Mouse (Mus musculus): ENCODE results near the gene Zfp771.
A peak's percentile ranks its signal among the peaks of the same experiment; 100 is the strongest.

Zfp771 gene

DNA sequence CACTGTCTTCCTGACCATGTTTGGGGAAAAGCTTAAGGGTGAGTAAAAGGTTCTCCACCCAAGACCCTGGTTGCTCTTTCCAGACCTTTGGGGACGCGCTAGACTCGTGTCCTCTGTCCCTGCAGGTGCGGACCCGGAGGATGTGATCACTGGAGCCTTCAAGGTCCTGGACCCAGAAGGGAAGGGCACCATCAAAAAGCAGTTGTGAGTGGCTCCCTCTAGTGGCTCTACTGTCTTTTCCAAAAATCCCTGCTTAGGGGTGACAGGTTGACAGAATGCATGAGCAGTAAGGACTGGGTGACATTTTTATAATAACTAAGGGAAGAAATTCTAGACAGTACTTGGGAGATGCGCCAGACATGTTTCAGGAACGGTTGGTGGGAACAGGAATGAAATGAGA, 30.6 kb upstream of the Zfp771 start:
- Histone ChIP-seq H3K27me3 (ENCODE audit: control insufficient read depth, insufficient read depth, low read length, poor library complexity, severe bottlenecking) (no peaks in the 10 kb centered on the region), H3K36me3 (ENCODE audit: control insufficient read depth, insufficient read depth, low read length, poor library complexity, severe bottlenecking) (no peaks in the 10 kb centered on the region; the same call in 1 of the 2 replicates)
- peak; percentile 69 for DNase-seq (ENCODE audit: low read depth, low spot score)

DNA sequence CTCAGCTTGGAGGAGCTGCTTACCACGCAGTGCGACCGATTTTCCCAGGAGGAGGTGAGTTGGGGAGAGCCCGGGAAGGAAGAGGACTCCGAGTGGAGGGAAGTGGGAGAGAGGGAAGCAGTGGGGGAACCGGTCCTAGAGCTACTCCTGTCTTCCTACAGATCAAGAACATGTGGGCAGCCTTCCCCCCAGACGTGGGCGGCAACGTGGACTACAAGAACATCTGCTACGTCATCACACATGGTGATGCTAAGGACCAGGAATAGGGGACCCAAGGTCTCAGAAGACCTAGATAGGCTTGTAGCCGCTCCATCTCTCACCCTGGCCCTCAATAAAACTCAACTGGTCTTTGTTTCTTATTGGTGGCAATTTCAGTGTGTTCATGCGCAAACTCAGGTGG, 30.1 kb upstream of the Zfp771 start:
- DNase-seq (ENCODE audit: low read depth, low spot score), result no peak
- H3K27me3 ChIP-seq (ENCODE audit: control insufficient read depth, insufficient read depth, low read length, poor library complexity, severe bottlenecking), result no peaks in the 10 kb centered on the region
- H3K36me3 ChIP-seq (ENCODE audit: control insufficient read depth, insufficient read depth, low read length, poor library complexity, severe bottlenecking), result no peaks in the 10 kb centered on the region; the same call in 1 of the 2 replicates

DNA sequence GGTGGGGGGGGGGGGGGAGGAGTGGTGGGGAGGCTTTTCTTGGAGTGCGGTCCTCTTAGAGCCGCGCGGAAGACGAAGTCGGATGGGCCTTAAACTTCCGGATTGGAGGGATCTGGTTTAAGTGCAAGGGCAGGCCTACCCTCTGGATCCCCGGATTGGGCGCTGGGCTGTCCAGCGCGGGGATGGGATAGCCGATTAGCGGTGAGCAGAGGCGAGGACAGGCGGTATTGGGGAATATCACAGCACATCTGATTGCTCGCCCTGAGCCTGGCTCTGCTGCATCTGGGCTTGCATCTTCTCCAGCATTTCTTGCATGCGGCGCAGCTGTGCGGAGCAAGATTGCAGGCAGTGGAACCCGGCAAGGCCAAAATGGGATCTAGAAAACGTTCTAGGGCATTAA, 29.6 kb upstream of the Zfp771 start:
- no peak for DNase-seq (ENCODE audit: low read depth, low spot score)
- no peaks in the 10 kb centered on the region; the same call in 1 of the 2 replicates for H3K36me3 ChIP-seq (ENCODE audit: control insufficient read depth, insufficient read depth, low read length, poor library complexity, severe bottlenecking)
- no peaks in the 10 kb centered on the region for H3K27me3 ChIP-seq (ENCODE audit: control insufficient read depth, insufficient read depth, low read length, poor library complexity, severe bottlenecking)

DNA sequence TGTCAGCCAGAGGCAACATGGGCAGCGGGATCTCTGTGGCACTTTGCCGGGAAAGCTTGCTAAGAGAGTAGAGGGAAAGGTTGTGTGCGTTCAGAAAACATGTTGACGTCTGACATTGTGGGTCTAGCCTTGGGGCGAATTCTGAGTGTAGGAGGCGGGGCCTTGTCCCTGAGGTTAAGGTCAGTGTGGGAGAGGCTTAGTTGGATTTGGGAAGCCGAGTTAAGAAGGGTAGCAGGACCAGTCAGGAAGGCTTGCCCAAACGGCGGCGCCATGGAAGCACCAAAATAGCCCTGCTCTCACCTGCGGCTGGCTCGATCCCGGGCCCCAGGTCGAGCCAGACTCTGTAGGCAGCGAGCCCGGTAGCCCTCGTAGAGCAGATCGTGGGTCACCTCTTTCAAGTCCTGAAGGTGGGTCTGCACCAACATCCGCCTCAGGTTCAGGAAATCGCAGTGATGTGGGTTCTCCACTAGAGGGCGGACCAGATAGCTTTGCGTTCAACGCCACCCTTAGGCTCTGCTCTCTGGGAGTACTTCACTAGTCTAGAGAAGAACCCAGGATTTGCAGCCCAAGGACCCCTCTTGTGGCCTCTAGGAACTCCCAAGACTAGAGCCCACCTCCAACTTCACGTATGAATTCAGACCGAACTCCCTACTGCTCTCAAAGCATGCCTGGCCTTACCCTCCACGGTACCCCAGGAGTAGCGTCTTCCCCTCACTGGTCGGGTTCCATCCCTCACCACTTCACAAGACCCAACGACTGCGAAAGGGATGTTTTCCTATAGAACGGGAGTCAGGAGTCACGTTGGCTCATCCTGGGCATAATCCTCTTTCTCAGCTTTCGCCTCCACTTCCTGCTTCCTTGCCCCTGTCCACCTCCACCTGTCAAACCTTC, 28.8 kb upstream of the Zfp771 start:
- Histone ChIP-seq H3K36me3 (ENCODE audit: control insufficient read depth, insufficient read depth, low read length, poor library complexity, severe bottlenecking) (no peaks in the 10 kb centered on the region; the same call in 1 of the 2 replicates), H3K27me3 (ENCODE audit: control insufficient read depth, insufficient read depth, low read length, poor library complexity, severe bottlenecking) (no peaks in the 10 kb centered on the region)
- DNase-seq (ENCODE audit: low read depth, low spot score), result peak; percentile 83

DNA sequence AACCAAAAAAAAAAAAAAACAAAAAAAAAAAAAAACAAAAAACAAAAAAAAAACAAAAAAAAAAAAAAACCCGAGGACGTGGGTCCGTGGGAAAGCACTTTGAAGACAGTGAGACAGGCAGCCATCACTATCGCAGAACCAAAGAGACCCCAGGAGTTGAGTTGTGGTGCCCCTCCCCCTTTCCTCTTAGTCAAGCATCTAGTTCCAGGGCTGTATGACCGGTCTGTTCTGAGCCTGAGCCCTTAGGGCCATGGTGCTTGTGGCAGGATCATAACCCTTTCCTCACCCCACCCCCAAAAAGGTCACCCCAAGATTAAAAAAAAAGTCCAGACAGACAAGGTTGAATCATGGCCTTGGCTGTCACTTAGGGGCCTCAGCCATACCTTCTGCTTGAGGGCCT, 27.8 kb upstream of the Zfp771 start:
- no peak for DNase-seq (ENCODE audit: low read depth, low spot score)
- Histone ChIP-seq H3K36me3 (ENCODE audit: control insufficient read depth, insufficient read depth, low read length, poor library complexity, severe bottlenecking) (no peaks in the 10 kb centered on the region; the same call in 1 of the 2 replicates), H3K27me3 (ENCODE audit: control insufficient read depth, insufficient read depth, low read length, poor library complexity, severe bottlenecking) (no peaks in the 10 kb centered on the region)

DNA sequence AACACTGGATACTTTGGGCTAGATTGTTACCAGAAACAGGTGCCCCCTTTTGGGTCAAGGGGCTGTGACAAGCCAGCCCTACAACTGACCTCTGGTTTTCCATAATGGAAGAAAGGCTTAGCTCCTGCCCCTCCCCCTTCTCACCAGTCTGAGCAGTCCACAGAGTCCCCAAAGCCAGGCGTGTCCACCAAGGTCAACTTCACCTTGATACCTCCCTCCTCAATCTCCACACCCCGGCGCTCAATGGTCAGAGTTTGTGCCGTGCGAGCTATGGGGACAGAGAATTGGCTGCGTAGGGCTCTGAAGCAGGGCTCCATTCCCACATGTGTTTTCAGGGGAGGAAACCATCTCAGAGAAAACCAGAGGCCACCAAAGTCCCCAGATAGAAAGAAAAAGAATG, 26.6 kb upstream of the Zfp771 start:
- no peak for DNase-seq (ENCODE audit: low read depth, low spot score)
- no peaks in the 10 kb centered on the region for H3K27me3 ChIP-seq (ENCODE audit: control insufficient read depth, insufficient read depth, low read length, poor library complexity, severe bottlenecking)
- H3K36me3 ChIP-seq (ENCODE audit: control insufficient read depth, insufficient read depth, low read length, poor library complexity, severe bottlenecking), result no peaks in the 10 kb centered on the region; the same call in 1 of the 2 replicates

DNA sequence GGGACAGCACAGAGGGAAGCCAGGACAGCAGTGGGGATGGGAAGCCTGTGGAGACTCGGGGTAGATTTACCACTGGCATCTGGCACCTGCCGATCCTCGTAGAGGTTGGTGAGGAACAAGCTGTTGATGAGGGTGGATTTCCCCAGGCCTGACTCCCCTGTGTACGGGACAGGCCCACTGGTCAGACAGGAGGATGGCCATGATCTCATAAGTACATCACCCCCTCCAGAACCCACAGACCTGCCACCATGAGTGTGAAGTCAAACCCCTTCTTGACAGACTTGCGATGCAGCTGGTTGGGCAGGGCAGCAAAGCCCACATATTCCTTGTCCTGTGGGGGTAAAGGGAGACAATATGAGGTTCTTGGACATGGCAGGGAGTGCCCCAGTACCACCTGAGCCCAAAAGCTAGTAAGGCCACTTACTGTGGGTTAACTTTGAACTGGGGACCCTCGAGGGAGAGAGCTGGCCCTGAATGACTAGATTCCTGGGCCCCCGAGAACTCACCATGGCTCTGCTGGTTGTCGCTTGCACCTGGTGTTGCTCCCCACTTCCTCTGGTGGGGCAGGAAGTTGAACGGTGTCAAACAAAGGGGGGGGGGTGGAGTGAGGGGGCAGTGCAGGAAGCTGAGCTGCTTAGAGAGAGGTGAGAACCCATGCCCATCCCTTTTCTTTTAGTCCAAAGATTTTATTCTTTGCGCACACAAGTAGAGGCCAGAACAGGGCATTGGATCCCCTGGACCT, 26.0 kb upstream of the Zfp771 start:
- Histone ChIP-seq H3K36me3 (ENCODE audit: control insufficient read depth, insufficient read depth, low read length, poor library complexity, severe bottlenecking) (no peaks in the 10 kb centered on the region; the same call in 1 of the 2 replicates), H3K27me3 (ENCODE audit: control insufficient read depth, insufficient read depth, low read length, poor library complexity, severe bottlenecking) (no peaks in the 10 kb centered on the region)
- DNase-seq (ENCODE audit: low read depth, low spot score), result peak; percentile 75

DNA sequence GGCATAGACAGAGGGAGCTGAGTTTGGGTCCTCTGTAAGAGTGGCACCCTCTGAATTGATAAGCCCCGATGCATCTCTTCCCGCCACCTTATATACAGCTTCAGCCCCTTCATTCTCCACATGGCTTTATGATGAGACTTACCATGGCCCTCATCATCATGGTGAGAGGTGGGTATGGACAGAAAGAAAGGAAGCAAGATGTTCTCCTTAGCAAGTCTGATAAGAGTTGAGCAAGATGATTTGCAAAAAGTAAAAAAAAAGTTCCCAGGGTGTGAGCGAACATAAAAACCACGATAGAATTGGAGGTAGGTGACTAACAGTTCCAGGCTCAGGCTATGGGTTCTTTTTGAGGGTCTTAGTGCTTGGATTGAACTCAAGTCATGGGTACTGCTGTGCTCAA, 25.4 kb upstream of the Zfp771 start:
- Histone ChIP-seq H3K36me3 (ENCODE audit: control insufficient read depth, insufficient read depth, low read length, poor library complexity, severe bottlenecking) (no peaks in the 10 kb centered on the region; the same call in 1 of the 2 replicates), H3K27me3 (ENCODE audit: control insufficient read depth, insufficient read depth, low read length, poor library complexity, severe bottlenecking) (no peaks in the 10 kb centered on the region)
- DNase-seq (ENCODE audit: low read depth, low spot score), result no peak

DNA sequence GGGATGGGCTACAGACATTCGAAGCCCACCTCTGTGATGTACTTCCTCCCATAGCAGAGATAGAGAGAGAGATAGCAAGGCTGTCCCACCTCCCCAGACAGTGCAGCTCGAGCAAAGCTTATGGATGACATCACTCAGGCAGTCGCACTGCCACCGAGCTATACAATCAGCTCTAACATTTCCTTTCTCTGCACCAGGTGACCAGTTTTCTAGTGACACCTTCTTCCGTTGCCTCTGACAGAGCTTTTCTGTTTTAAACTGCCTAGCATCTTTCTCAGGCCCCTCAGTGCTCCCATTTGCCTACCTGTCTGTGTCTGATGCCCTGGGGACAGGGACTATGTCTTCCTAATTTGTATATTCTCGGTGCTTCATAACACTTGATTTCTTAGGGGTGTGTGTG, 23.6 kb upstream of the Zfp771 start:
- peak; percentile 25 for DNase-seq (ENCODE audit: low read depth, low spot score)
- H3K27me3 ChIP-seq (ENCODE audit: control insufficient read depth, insufficient read depth, low read length, poor library complexity, severe bottlenecking), result no peaks in the 10 kb centered on the region
- H3K36me3 ChIP-seq (ENCODE audit: control insufficient read depth, insufficient read depth, low read length, poor library complexity, severe bottlenecking), result no peaks in the 10 kb centered on the region; the same call in 1 of the 2 replicates

DNA sequence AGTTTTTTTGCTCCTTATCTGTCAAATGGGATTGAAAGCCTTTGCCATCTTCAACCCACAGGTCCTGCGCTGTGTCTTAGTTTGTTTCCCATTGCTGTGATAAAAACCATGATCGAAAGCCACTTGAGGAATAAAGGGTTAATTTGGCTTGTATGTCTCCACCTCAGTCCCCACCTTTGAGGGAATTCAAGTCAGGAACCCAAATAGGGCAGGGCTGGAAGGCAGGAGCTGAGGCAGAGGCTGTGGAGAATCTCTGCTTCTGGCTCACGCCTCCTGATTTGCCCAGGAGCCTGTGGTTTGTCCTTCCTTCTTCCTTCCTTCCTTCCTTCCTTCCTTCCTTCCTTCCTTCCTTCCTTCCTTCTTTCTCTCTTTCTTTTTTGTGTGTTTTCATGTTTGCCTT, 21.0 kb upstream of the Zfp771 start:
- DNase-seq (ENCODE audit: low read depth, low spot score), result no peak
- Histone ChIP-seq H3K36me3 (ENCODE audit: control insufficient read depth, insufficient read depth, low read length, poor library complexity, severe bottlenecking) (no peaks in the 10 kb centered on the region), H3K27me3 (ENCODE audit: control insufficient read depth, insufficient read depth, low read length, poor library complexity, severe bottlenecking) (no peaks in the 10 kb centered on the region)

DNA sequence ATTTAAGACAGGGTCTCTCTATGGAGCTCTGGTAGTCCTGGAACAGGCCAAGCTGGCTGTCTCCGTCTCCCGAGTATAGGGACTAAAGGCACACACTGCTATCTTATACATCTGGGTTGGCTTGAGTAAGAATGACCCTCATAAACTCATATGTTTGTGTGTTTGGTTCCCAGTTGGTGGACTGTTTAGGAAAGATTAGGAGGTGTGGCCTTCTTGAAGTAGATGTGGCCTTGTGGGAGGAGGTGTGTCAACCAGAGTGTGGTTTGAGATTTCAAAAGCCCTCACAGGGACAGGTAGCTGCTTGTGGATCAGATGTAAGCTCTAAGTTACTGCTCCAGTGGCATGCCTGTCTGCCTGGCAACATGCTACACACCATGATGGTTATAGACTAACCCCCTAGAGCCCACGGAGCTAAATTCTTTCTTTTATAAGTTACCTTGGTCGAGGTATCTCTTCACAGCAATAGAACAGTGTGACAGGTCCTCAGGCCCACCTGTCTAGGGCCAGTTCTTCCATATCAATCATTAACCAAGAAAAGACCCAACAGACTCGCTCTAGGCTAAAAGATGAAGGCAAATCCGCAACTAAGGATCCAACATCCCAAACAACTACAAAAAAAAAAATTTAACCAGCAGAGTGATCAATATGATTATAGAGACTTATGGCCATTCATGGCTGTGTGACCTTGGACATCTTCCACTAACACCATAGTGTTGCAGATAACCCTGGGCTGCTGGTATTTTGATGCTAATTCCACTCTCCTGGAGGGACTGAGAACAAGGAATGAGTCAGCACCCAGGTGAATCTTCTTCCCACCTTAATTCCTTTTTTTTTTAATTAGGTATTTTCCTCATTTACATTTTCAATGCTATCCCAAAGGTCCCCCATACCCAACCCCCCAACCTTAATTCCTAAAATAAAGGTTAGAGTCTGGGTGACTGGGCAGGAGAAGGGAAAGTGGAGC, 20.3 kb upstream of the Zfp771 start:
- H3K27me3 ChIP-seq (ENCODE audit: control insufficient read depth, insufficient read depth, low read length, poor library complexity, severe bottlenecking), result no peaks in the 10 kb centered on the region
- no peaks in the 10 kb centered on the region for H3K36me3 ChIP-seq (ENCODE audit: control insufficient read depth, insufficient read depth, low read length, poor library complexity, severe bottlenecking)
- DNase-seq (ENCODE audit: low read depth, low spot score), result no peak

DNA sequence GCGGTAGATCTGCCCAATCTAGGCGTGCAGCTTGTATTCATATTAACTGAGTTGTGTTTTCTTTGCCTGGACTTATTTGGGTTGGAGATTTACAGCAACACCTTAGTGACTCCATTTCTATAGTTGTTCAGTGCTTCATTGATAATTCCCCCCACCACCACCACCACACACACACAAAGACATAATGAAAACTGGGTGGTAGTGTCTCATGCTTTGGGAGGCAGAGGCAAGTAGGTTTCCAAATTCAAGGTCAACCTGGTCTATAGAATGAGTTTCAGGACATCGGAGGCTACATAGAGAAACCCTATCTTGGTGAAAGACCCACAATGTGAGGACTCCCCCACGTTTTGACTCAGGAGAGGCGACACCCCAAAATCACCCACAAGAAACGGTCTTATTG, 19.5 kb upstream of the Zfp771 start:
- DNase-seq (ENCODE audit: low read depth, low spot score), result no peak
- H3K27me3 ChIP-seq (ENCODE audit: control insufficient read depth, insufficient read depth, low read length, poor library complexity, severe bottlenecking), result no peaks in the 10 kb centered on the region
- H3K36me3 ChIP-seq (ENCODE audit: control insufficient read depth, insufficient read depth, low read length, poor library complexity, severe bottlenecking), result no peaks in the 10 kb centered on the region

DNA sequence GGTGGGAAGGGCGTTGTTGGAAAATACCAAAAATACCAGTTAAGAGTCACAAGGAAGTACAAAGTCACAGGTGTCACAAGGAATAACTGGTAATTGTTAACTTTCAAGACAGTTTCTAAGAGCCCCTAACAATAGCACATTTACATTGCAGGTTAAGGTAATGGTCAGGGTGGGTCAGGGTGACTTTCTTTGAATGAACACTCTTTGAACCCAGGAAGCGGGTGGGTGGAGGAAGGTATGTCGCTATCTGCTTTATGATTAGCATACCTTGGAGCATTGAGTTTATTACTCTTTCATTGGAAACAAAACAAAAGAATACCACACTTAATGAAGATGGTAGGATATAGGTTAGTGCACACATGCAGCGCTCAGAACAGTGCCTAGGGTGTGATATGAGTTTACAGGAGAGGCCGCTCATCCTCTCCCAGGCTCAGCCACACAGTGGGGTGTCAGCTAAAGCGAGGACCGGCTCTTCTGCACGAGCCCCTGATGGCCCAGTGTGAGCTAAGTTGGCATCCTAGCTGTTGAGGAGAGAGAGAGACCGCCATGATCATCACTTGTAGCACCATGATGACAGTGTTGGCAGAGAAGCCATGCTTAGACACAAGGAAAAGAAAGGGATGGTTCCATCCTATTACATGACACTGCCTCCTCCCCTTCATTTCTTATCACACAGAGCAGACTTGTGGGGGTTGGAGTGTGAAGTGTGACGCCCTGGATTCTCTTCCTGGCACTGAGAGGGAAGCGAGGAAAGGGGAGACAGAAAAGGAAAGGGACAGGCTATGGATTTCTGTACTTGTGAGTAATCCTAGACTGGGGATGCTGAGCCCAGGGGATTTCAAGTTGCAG, 18.7 kb upstream of the Zfp771 start:
- DNase-seq (ENCODE audit: low read depth, low spot score), result no peak
- H3K27me3 ChIP-seq (ENCODE audit: control insufficient read depth, insufficient read depth, low read length, poor library complexity, severe bottlenecking), result no peaks in the 10 kb centered on the region
- H3K36me3 ChIP-seq (ENCODE audit: control insufficient read depth, insufficient read depth, low read length, poor library complexity, severe bottlenecking), result no peaks in the 10 kb centered on the region

Data from splenic B cell, adult 2 months (primary cell).